Mouse (Mus musculus): ENCODE results near the gene Rpl10a.
A peak's percentile ranks its signal among the peaks of the same experiment; 100 is the strongest.
"Not testable (repeated sequence)": the region's sequence is repeated elsewhere in the genome, so short reads cannot be mapped to it uniquely, and the experiment has no call there.

Rpl10a gene

GRCm38 (mm10) chr17:28358576-28359261, 30.4 kb downstream of the Rpl10a start:
- DNase-seq (ENCODE audit: low spot score in 2 of 2), result not testable (repeated sequence)

GRCm38 (mm10) chr17:28360531-28361277, 32.4 kb downstream of the Rpl10a start:
- DNase-seq (ENCODE audit: low spot score in 2 of 2), result no peak

- no peak for DNase-seq (ENCODE audit: low spot score in 2 of 2)
Observed at GRCm38 (mm10) chr17:28361921-28362652, 33.8 kb downstream of the Rpl10a start.

- DNase-seq (ENCODE audit: low spot score in 2 of 2), result no peak
Observed at GRCm38 (mm10) chr17:28362653-28363292, 34.5 kb downstream of the Rpl10a start.

GRCm38 (mm10) chr17:28363507-28363906, 35.2 kb downstream of the Rpl10a start:
- no peak for DNase-seq (ENCODE audit: low spot score in 2 of 2)

- no peak for DNase-seq (ENCODE audit: low spot score in 2 of 2)
Observed at GRCm38 (mm10) chr17:28365122-28365521, 36.9 kb downstream of the Rpl10a start, which contains the start of gene Tulp1. Tulp1 (minus strand) TSS chr17:28365222.

GRCm38 (mm10) chr17:28368449-28368848, 40.2 kb downstream of the Rpl10a start:
- peak; percentile 82 for DNase-seq (ENCODE audit: low spot score in 2 of 2)

GRCm38 (mm10) chr17:28369056-28369455, 40.8 kb downstream of the Rpl10a start:
- DNase-seq (ENCODE audit: low spot score in 2 of 2), result no peak

GRCm38 (mm10) chr17:28371286-28371685, 43.0 kb downstream of the Rpl10a start:
- no peak for DNase-seq (ENCODE audit: low spot score in 2 of 2)

GRCm38 (mm10) chr17:28371941-28372340, 43.7 kb downstream of the Rpl10a start:
- no peak for DNase-seq (ENCODE audit: low spot score in 2 of 2)

GRCm38 (mm10) chr17:28373821-28374220, 45.5 kb downstream of the Rpl10a start:
- DNase-seq (ENCODE audit: low spot score in 2 of 2), result peak in 1 of 2 experiments; percentile 26

GRCm38 (mm10) chr17:28374494-28374893, 46.2 kb downstream of the Rpl10a start:
- no peak for DNase-seq (ENCODE audit: low spot score in 2 of 2)

GRCm38 (mm10) chr17:28375592-28376061, 47.4 kb downstream of the Rpl10a start:
- peak in 1 of 2 experiments; percentile 22 for DNase-seq (ENCODE audit: low spot score in 2 of 2)

GRCm38 (mm10) chr17:28380255-28380654, 52.0 kb downstream of the Rpl10a start:
- DNase-seq (ENCODE audit: low spot score in 2 of 2), result no peak
